ENCODE assay signal across 20 mouse cellular contexts in the genomic region with DNA sequence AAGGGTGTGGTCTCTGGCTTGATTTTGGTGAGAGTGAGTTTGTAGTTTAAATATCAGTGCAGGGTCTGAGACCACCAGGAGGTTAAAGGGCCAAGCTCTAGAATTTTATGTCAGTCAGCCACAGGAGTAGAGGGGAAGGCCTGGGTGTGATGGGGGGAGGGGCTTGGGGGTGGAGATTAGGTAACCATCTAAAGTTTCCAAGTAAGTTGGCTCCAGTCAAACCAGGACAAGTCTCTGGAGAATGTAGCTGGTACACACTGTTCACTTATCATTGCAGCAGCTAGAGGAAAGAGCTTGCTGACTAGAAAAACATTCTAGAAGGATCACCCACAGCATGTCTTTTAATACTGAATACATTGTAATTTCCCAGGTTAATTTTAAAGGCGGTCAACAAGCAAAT.
"Had no signal": no experiment of that assay in that cellular context is flagged by ENCODE, and none has a peak within 500 bp of the region (broad histone marks: within the 10 kb centered on the region; RNA-seq: fewer than 3 reads in every experiment).

No protein-coding gene starts in this region.

- H3K36me3 ChIP-seq: limb, embryonic 10.5 days; limb, embryonic 13.5 days; liver, embryonic 12.5 days; liver, embryonic 15.5 days; lung, embryonic 15.5 days; midbrain, embryonic 10.5 days; midbrain, embryonic 13.5 days had no signal

- H3K27me3 ChIP-seq: limb, embryonic 13.5 days; liver, embryonic 12.5 days; liver, embryonic 15.5 days; lung, embryonic 15.5 days; megakaryocyte, embryonic 14.5 days; midbrain, embryonic 13.5 days had no signal

- H3K4me3 ChIP-seq: limb, embryonic 10.5 days; limb, embryonic 13.5 days; liver, embryonic 12.5 days; liver, embryonic 15.5 days; lung, embryonic 15.5 days; megakaryocyte, embryonic 14.5 days; midbrain, embryonic 10.5 days; midbrain, embryonic 13.5 days; myocyte had no signal

- H3K4me1 ChIP-seq: limb, embryonic 10.5 days; limb, embryonic 13.5 days; liver, embryonic 12.5 days; liver, embryonic 15.5 days; lung, embryonic 15.5 days; megakaryocyte, embryonic 14.5 days; midbrain, embryonic 10.5 days; midbrain, embryonic 13.5 days had no signal

- H3K9me3 ChIP-seq: limb, embryonic 10.5 days; limb, embryonic 13.5 days; liver, embryonic 12.5 days; liver, embryonic 15.5 days; lung, embryonic 15.5 days; midbrain, embryonic 10.5 days; midbrain, embryonic 13.5 days had no signal

- DNase-seq: kidney, postnatal 14 days; kidney, postnatal 4 days; liver; lung, adult 18-20 months; lung, postnatal 10 days; lung, postnatal 36 days; thymus, adult 2 months; thymus, postnatal 14 days; thymus, postnatal 4 days had no signal

- H3K9ac ChIP-seq: limb, embryonic 13.5 days; liver, embryonic 12.5 days; liver, embryonic 15.5 days; lung, embryonic 15.5 days; midbrain, embryonic 13.5 days had no signal

- ATAC-seq: liver, embryonic 12.5 days; midbrain, embryonic 13.5 days; midbrain, embryonic 16.5 days had no signal

- H3K4me2 ChIP-seq: limb, embryonic 13.5 days; liver, embryonic 12.5 days; liver, embryonic 15.5 days; lung, embryonic 15.5 days; midbrain, embryonic 13.5 days had no signal

- H3K27ac ChIP-seq: limb, embryonic 10.5 days; limb, embryonic 13.5 days; liver, embryonic 12.5 days; liver, embryonic 15.5 days; lung, embryonic 15.5 days; midbrain, embryonic 10.5 days; midbrain, embryonic 13.5 days; stomach, postnatal 0 days had no signal
